Mouse (Mus musculus): ENCODE measurements around the gene Tmem191c. TPM values are rescaled to one million over a fixed set of nuclear protein-coding genes. Genes with fewer than 3 reads are reported as not detected.

The Tmem191c gene
- polyA plus RNA-seq, 1 experiment from 2014 or later: 4.5 TPM

- DNase-seq (ENCODE audit: low spot score): peak; percentile 93
- 5% methylated on average over 2 of the region's 2 CpGs for WGBS
- H3K27ac ChIP-seq (replicated peaks; ENCODE audit: low read depth, low read length): no peak overlapping the region
Observed at GRCm38 (mm10) chr16:17292751-17293150, 16.9 kb downstream of the Tmem191c start.

DNA sequence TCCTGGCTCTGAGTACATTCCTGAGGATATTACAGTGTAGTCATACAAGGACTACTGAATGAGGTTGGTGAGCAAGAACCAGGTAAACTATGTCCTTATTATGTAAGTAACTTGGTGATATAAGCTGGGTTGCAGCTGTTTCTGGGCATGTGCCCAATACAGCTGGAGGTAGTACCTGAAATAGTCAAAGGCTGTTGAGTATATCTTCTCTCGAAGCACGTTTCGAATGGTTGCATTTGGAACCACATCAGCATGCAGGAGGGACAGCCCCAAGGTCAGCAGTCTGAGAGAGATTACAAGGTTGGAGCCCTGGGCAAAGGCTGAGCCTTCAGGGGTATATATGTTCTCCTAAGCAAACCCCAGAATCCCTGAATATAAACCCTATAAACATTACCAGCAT is 24.9 kb downstream of the Tmem191c start:
- Histone ChIP-seq H3K4me2 (ENCODE audit: low read depth, severe bottlenecking) (no peak overlapping the region), H3K36me3 (ENCODE audit: control insufficient read depth, insufficient read depth, low read length) (peaks cover 18% of the 10 kb centered on the region; the same call in 1 of the 2 replicates)
- WGBS: 94% methylated on average over 3 of the region's 3 CpGs

More at GRCm38 (mm10) chr16:17292751-17293150, 16.9 kb downstream of the Tmem191c start:
- Histone ChIP-seq H3K4me1 (ENCODE audit: control insufficient read depth, insufficient read depth, low read length) (no peaks in the 10 kb centered on the region), H3K4me3 (ENCODE audit: low read depth, low read length) (no peak overlapping the region), H3K4me2 (ENCODE audit: low read depth, severe bottlenecking) (no peak overlapping the region), H3K36me3 (ENCODE audit: control insufficient read depth, insufficient read depth, low read length) (peaks cover 13% of the 10 kb centered on the region), H3K9ac (ENCODE audit: low read length) (no peak overlapping the region), H3K27me3 (ENCODE audit: control insufficient read depth, insufficient read depth, low read length) (no peaks in the 10 kb centered on the region), H3K9me3 (ENCODE audit: control insufficient read depth, low read length) (no peaks in the 10 kb centered on the region)
- ATAC-seq (ENCODE audit: insufficient number of reproducible peaks, low FRiP score, low TSS enrichment, low read depth): no peak

GRCm38 (mm10) chr16:17303521-17304245 is 27.8 kb downstream of the Tmem191c start:
- Histone ChIP-seq H3K27me3 (ENCODE audit: control insufficient read depth, insufficient read depth, low read length) (no peaks in the 10 kb centered on the region), H3K9me3 (ENCODE audit: control insufficient read depth, low read length) (no peaks in the 10 kb centered on the region), H3K4me2 (ENCODE audit: low read depth, severe bottlenecking) (no peak overlapping the region), H3K27ac (replicated peaks; ENCODE audit: low read depth, low read length) (no peak overlapping the region), H3K9ac (ENCODE audit: low read length) (no peak overlapping the region), H3K4me1 (ENCODE audit: control insufficient read depth, insufficient read depth, low read length) (no peaks in the 10 kb centered on the region), H3K4me3 (ENCODE audit: low read depth, low read length) (no peak overlapping the region), H3K36me3 (ENCODE audit: control insufficient read depth, insufficient read depth, low read length) (peaks cover 11% of the 10 kb centered on the region; the same call in 1 of the 2 replicates)
- DNase-seq (ENCODE audit: low spot score) (no peak), ATAC-seq (ENCODE audit: insufficient number of reproducible peaks, low FRiP score, low TSS enrichment, low read depth) (no peak)
- 89% methylated on average over 5 of the region's 5 CpGs for WGBS

More for the DNA sequence above, 24.9 kb downstream of the Tmem191c start:
- H3K9ac ChIP-seq (ENCODE audit: low read length): no peak overlapping the region
- no peak overlapping the region for H3K27ac ChIP-seq (replicated peaks; ENCODE audit: low read depth, low read length)
- no peak for DNase-seq (ENCODE audit: low spot score)
- H3K4me1 ChIP-seq (ENCODE audit: control insufficient read depth, insufficient read depth, low read length): no peaks in the 10 kb centered on the region
- H3K4me3 ChIP-seq (ENCODE audit: low read depth, low read length): no peak overlapping the region
- no peaks in the 10 kb centered on the region for H3K9me3 ChIP-seq (ENCODE audit: control insufficient read depth, low read length)
- no peaks in the 10 kb centered on the region for H3K27me3 ChIP-seq (ENCODE audit: control insufficient read depth, insufficient read depth, low read length)
- no peak for ATAC-seq (ENCODE audit: insufficient number of reproducible peaks, low FRiP score, low TSS enrichment, low read depth)

DNA sequence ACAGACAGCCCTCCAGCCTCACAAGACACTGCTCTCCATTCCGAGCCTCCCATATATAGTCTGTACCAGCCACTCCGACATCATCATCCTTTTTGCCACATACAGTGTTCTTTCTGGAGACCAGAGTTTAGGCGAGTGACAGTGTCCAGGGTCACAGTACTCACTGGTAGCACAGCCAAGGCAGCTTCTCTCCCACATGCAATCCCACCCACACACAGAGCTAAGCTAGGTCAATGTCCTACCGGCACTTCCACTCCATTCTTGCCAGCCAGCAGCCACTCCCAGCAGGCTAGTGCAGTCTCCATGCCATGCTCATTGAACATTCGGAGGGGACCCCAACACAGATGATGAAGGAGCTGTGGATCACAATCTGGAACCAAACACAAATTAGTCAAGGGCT is 31.6 kb downstream of the Tmem191c start:
- no peak for ATAC-seq (ENCODE audit: insufficient number of reproducible peaks, low FRiP score, low TSS enrichment, low read depth)

DNA sequence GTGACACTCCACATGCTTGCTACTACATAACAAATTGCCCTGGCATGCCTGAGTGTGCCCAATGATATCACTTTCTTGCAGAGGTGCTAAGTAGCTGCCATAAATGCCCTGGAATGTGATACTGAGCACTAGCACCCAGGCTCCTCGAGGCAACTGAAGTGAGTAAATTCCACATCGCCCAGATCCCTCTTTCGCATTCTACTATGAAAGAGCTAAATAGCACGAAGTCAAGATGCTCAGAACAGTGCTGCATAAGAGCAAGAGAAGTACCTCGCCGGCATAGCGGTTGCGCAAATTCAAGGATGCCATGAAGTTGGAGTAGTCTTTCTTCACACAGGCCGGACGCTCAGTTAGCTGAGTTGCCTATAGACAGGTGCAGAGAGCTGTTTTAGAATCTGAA is 33.2 kb downstream of the Tmem191c start:
- Histone ChIP-seq H3K27ac (replicated peaks; ENCODE audit: low read depth, low read length) (no peak overlapping the region), H3K36me3 (ENCODE audit: control insufficient read depth, insufficient read depth, low read length) (peaks cover 7% of the 10 kb centered on the region), H3K27me3 (ENCODE audit: control insufficient read depth, insufficient read depth, low read length) (no peaks in the 10 kb centered on the region), H3K4me2 (ENCODE audit: low read depth, severe bottlenecking) (no peak overlapping the region), H3K9me3 (ENCODE audit: control insufficient read depth, low read length) (no peaks in the 10 kb centered on the region), H3K4me3 (ENCODE audit: low read depth, low read length) (no peak overlapping the region), H3K9ac (ENCODE audit: low read length) (no peak overlapping the region), H3K4me1 (ENCODE audit: control insufficient read depth, insufficient read depth, low read length) (no peaks in the 10 kb centered on the region)
- WGBS: 93% methylated on average over 10 of the region's 10 CpGs
- no peak for DNase-seq (ENCODE audit: low spot score)
- ATAC-seq (ENCODE audit: insufficient number of reproducible peaks, low FRiP score, low TSS enrichment, low read depth): no peak

More for the DNA sequence above, 31.6 kb downstream of the Tmem191c start:
- H3K4me1 ChIP-seq (ENCODE audit: control insufficient read depth, insufficient read depth, low read length): no peaks in the 10 kb centered on the region
- no peak overlapping the region for H3K9ac ChIP-seq (ENCODE audit: low read length)
- peaks cover 5% of the 10 kb centered on the region; the same call in 1 of the 2 replicates for H3K36me3 ChIP-seq (ENCODE audit: control insufficient read depth, insufficient read depth, low read length)
- H3K4me2 ChIP-seq (ENCODE audit: low read depth, severe bottlenecking): no peak overlapping the region
- no peak overlapping the region for H3K27ac ChIP-seq (replicated peaks; ENCODE audit: low read depth, low read length)
- 94% methylated on average over 5 of the region's 5 CpGs for WGBS
- H3K9me3 ChIP-seq (ENCODE audit: control insufficient read depth, low read length): no peaks in the 10 kb centered on the region
- DNase-seq (ENCODE audit: low spot score): no peak
- no peak overlapping the region for H3K4me3 ChIP-seq (ENCODE audit: low read depth, low read length)
- H3K27me3 ChIP-seq (ENCODE audit: control insufficient read depth, insufficient read depth, low read length): no peaks in the 10 kb centered on the region

DNA sequence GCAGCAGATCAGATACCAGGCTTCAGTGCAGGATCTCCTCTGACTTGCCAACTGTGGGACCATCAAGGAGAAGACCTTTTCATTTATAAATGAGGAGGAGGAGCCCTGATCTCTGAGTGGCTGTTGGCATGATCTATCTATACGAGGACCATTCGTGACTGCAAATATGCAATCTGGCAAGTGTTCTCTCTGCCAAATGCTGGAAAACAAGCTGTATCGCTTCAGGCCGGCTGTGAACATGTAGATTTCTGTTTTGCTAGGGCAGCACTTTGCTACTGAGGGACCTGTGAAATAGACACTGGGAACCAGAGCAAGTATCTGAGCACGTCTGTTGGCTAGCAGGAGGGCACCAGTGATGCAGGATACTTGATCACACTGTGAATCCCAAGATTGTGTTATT is 36.7 kb downstream of the Tmem191c start:
- DNase-seq (ENCODE audit: low spot score): no peak
- WGBS: 95% methylated on average over 5 of the region's 5 CpGs
- H3K4me1 ChIP-seq (ENCODE audit: control insufficient read depth, insufficient read depth, low read length): no peaks in the 10 kb centered on the region
- no peak overlapping the region for H3K4me2 ChIP-seq (ENCODE audit: low read depth, severe bottlenecking)
- no peaks in the 10 kb centered on the region for H3K27me3 ChIP-seq (ENCODE audit: control insufficient read depth, insufficient read depth, low read length)
- no peak overlapping the region for H3K4me3 ChIP-seq (ENCODE audit: low read depth, low read length)
- H3K27ac ChIP-seq (replicated peaks; ENCODE audit: low read depth, low read length): no peak overlapping the region
- peaks cover 5% of the 10 kb centered on the region for H3K36me3 ChIP-seq (ENCODE audit: control insufficient read depth, insufficient read depth, low read length)
- H3K9ac ChIP-seq (ENCODE audit: low read length): no peak overlapping the region
- no peaks in the 10 kb centered on the region for H3K9me3 ChIP-seq (ENCODE audit: control insufficient read depth, low read length)
- ATAC-seq (ENCODE audit: insufficient number of reproducible peaks, low FRiP score, low TSS enrichment, low read depth): no peak

GRCm38 (mm10) chr16:17316554-17316953 is 40.7 kb downstream of the Tmem191c start:
- Histone ChIP-seq H3K36me3 (ENCODE audit: control insufficient read depth, insufficient read depth, low read length) (peaks cover 7% of the 10 kb centered on the region), H3K27me3 (ENCODE audit: control insufficient read depth, insufficient read depth, low read length) (no peaks in the 10 kb centered on the region), H3K4me2 (ENCODE audit: low read depth, severe bottlenecking) (no peak overlapping the region), H3K4me3 (ENCODE audit: low read depth, low read length) (no peak overlapping the region), H3K9me3 (ENCODE audit: control insufficient read depth, low read length) (no peaks in the 10 kb centered on the region), H3K4me1 (ENCODE audit: control insufficient read depth, insufficient read depth, low read length) (no peaks in the 10 kb centered on the region), H3K9ac (ENCODE audit: low read length) (no peak overlapping the region), H3K27ac (replicated peaks; ENCODE audit: low read depth, low read length) (no peak overlapping the region)
- WGBS: 92% methylated on average over 7 of the region's 7 CpGs
- no peak for ATAC-seq (ENCODE audit: insufficient number of reproducible peaks, low FRiP score, low TSS enrichment, low read depth)
- DNase-seq (ENCODE audit: low spot score): no peak

DNA sequence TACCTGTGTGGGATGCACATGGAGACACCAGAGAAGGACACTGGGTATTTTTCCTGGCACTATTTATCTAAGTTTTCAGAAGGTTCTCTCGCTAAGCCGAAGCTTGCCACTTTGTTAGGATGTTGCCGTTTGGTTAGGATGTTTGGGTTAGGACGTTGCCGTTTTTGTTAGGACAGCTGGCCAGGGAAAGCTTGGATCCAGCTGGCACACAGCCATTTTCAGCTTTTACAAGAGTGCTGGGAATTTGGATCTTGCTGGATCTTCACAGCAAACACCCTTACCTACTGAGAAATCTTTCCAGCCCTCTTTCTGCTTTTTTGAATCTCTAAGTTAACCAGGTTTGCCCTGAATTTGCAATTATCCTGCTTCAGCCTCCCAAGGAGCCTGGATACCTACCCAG is 45.6 kb downstream of the Tmem191c start:
- Histone ChIP-seq H3K36me3 (ENCODE audit: control insufficient read depth, insufficient read depth, low read length) (peaks cover 7% of the 10 kb centered on the region; the same call in 1 of the 2 replicates), H3K27me3 (ENCODE audit: control insufficient read depth, insufficient read depth, low read length) (no peaks in the 10 kb centered on the region), H3K4me3 (ENCODE audit: low read depth, low read length) (no peak overlapping the region), H3K4me2 (ENCODE audit: low read depth, severe bottlenecking) (no peak overlapping the region), H3K9ac (ENCODE audit: low read length) (no peak overlapping the region), H3K9me3 (ENCODE audit: control insufficient read depth, low read length) (no peaks in the 10 kb centered on the region), H3K27ac (replicated peaks; ENCODE audit: low read depth, low read length) (no peak overlapping the region), H3K4me1 (ENCODE audit: control insufficient read depth, insufficient read depth, low read length) (no peaks in the 10 kb centered on the region)
- WGBS: 94% methylated on average over 5 of the region's 5 CpGs
- ATAC-seq (ENCODE audit: insufficient number of reproducible peaks, low FRiP score, low TSS enrichment, low read depth) (no peak), DNase-seq (ENCODE audit: low spot score) (no peak)

Data from limb, embryonic 11.5 days (tissue).